Mouse (Mus musculus): ENCODE data around the gene Ckmt2. TPM values are rescaled to one million over a fixed set of nuclear protein-coding genes. Genes with fewer than 3 reads are reported as not detected.

The Ckmt2 gene
- polyA plus RNA-seq, 1 experiment from 2014 or later, result not detected

DNA sequence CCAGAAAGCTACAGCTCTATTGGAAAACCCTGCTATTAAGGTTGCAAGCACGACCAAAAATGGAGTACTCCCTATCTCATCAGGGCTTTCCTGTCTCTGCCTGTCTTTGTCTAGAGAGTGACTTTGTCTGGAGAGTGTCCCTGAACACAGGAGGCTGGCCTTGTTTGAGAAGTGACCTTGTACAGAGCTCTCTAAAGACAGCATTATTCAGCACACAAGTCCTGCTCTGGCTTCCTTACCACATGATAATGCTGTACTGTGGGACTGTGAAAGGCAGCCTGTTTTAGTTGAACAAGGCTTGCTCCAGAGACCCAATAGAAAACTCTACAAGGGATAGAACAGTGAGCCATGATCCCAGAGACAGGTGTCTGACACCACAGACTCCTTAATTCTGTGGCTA, 19.8 kb upstream of the Ckmt2 start:
- Histone ChIP-seq H3K27me3 (no peaks in the 10 kb centered on the region), H3K4me3 (replicated peaks) (no peak overlapping the region), H3K4me1 (replicated peaks) (no peaks in the 10 kb centered on the region), H3K36me3 (no peaks in the 10 kb centered on the region), H3K4me2 (no peak overlapping the region), H3K9ac (replicated peaks) (no peak overlapping the region), H3K9me3 (no peaks in the 10 kb centered on the region), H3K27ac (no peak overlapping the region)
- no peak for ATAC-seq (ENCODE audit: insufficient number of reproducible peaks, insufficient read depth, low FRiP score, low TSS enrichment, low read depth)
- 68% methylated on average over 1 of the region's 1 CpGs for WGBS

DNA sequence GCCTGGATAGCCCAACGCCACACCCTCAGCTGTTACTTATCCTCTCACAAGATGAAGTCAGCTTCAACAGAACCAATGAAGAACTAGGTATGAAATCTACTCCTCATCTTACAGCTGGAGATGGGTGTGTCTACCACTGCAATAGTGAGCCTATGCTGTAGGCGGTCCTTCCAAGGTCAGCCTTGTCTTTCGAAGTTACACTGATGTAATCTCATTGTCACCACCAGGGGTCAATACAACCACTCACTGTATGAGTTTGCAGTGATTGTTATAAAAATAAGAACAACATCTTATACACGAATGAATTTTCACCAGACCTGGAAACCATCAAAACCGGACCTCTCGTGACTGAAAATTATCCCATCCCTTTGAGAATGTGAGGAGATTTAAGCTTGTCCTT, 16.4 kb upstream of the Ckmt2 start:
- H3K36me3 ChIP-seq, result no peaks in the 10 kb centered on the region
- no peak overlapping the region for H3K9ac ChIP-seq (replicated peaks)
- H3K27me3 ChIP-seq, result no peaks in the 10 kb centered on the region
- no peak for ATAC-seq (ENCODE audit: insufficient number of reproducible peaks, insufficient read depth, low FRiP score, low TSS enrichment, low read depth)
- no peak overlapping the region for H3K4me2 ChIP-seq
- no peak overlapping the region for H3K4me3 ChIP-seq (replicated peaks)
- WGBS, result 80% methylated on average over 6 of the region's 6 CpGs
- no peak overlapping the region for H3K27ac ChIP-seq
- no peaks in the 10 kb centered on the region for H3K4me1 ChIP-seq (replicated peaks)
- no peaks in the 10 kb centered on the region for H3K9me3 ChIP-seq

DNA sequence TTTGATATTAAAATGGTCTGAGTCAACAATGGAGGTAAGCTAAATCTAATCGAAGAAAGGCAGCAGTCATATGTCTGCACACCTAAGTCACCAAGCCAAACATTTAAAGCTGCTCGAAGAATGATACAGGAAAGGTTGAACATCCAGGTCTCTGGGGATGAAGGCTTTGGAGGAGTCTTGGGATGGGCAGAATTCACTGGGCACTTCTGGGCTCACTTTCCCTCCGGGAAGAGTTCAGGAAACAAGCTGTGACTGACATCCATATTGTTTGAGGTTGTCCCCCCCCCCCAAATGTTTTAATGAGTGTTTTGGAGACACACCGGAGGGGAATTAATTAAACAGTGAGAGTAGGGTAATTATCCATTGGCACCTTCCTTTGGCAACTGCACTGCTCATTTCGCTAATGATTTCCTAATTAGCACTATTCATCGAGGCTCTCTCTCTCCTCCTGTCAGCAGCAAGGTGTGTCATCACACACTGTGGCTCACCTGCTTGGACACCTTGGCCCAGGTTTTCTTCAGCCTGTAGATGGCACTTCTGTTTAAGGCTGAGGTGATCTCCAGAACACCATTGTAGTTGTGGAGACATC, 13.4 kb upstream of the Ckmt2 start:
- WGBS, result 75% methylated on average over 6 of the region's 6 CpGs
- Histone ChIP-seq H3K9me3 (no peaks in the 10 kb centered on the region), H3K36me3 (no peaks in the 10 kb centered on the region), H3K27ac (no peak overlapping the region), H3K9ac (replicated peaks) (no peak overlapping the region), H3K27me3 (no peaks in the 10 kb centered on the region), H3K4me3 (replicated peaks) (no peak overlapping the region), H3K4me2 (no peak overlapping the region), H3K4me1 (replicated peaks) (no peaks in the 10 kb centered on the region)
- no peak for ATAC-seq (ENCODE audit: insufficient number of reproducible peaks, insufficient read depth, low FRiP score, low TSS enrichment, low read depth)

DNA sequence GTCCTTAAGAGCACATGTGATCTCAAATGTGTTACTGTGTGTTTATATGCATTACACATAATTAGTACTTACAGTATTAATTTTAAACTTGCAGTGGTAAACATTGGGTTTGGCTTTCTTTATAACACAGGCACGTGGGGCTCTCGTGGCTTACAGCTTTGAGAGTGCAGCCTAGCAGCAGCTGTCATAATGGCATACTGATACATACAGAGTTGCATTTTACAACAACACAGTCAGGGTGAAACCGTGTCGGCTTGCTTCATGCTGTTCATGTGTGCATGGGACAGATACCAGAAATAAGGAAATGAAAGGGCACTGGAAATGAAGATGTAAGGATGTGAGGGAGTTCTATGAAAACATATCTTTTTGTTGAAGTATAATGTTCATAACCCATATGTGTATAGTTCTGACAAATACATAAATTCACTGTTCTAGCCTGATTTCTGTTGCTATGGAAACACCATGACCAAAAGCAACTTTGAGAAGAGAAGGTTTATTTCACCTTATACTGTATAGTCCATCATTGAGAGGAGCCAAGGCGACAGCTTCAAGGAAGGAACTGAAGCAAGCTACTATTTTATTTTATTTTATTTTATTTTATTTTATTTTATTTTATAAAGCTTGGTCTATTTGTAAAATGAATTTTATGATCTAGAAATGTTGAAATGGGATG, 8.2 kb upstream of the Ckmt2 start:
- 89% methylated on average over 5 of the region's 5 CpGs for WGBS
- Histone ChIP-seq H3K27me3 (no peaks in the 10 kb centered on the region), H3K36me3 (no peaks in the 10 kb centered on the region), H3K9ac (replicated peaks) (no peak overlapping the region), H3K27ac (no peak overlapping the region), H3K4me2 (no peak overlapping the region), H3K4me3 (replicated peaks) (no peak overlapping the region), H3K4me1 (replicated peaks) (no peaks in the 10 kb centered on the region), H3K9me3 (no peaks in the 10 kb centered on the region)
- ATAC-seq (ENCODE audit: insufficient number of reproducible peaks, insufficient read depth, low FRiP score, low TSS enrichment, low read depth), result no peak

DNA sequence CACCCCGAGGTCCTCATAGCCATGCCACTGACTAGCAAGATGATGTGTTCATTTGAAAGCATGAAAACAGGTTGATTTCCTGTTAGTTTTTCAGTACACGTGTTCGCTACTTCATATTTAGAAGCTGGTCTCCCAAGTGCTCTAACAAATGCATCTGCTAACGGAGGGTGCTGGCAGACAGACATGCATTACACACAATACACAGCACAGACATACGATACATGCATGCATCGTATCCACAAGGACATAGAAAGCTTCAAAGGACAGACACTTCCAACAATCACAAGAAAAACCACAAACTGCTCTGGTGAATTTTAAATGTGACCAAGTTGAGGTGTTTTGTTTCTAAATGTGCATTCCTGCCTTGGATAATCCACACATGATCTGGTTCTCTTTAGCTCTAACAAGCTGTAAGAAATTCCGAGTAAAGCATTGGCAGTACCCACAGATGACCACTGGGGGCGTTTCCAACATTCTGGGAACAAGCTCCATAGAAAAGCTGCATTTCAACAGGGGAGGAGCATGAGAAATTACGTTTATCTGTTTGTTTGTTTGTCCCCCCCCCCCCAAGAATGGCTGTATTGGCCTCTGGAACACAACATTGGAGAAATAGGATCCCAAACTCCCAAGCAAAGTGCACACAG, 5.3 kb upstream of the Ckmt2 start:
- Histone ChIP-seq H3K9ac (replicated peaks) (no peak overlapping the region), H3K9me3 (no peaks in the 10 kb centered on the region), H3K4me2 (no peak overlapping the region), H3K36me3 (no peaks in the 10 kb centered on the region), H3K4me1 (replicated peaks) (no peaks in the 10 kb centered on the region), H3K4me3 (replicated peaks) (no peak overlapping the region), H3K27me3 (no peaks in the 10 kb centered on the region), H3K27ac (no peak overlapping the region)
- no peak for ATAC-seq (ENCODE audit: insufficient number of reproducible peaks, insufficient read depth, low FRiP score, low TSS enrichment, low read depth)
- WGBS, result 59% methylated on average over 9 of the region's 9 CpGs

DNA sequence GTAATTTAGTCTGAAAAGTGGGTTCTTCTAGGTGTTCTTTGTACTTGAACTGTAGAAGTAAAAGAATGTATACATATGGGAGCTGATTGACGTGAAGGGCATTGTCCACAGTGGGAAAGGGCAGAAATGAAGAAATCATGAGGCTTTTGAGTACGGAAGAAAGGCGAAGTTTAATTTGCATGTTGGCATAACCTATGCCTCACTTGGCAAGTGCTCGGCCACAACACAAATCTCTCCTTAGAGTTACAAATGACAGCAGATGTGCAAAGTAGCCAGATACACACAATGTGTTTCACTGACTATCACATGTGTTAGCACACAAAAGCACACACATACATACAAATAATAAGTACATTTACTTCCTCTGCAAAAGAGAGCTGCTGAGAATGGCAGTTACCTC, 3.6 kb upstream of the Ckmt2 start:
- Histone ChIP-seq H3K9me3 (no peaks in the 10 kb centered on the region), H3K9ac (replicated peaks) (no peak overlapping the region), H3K4me3 (replicated peaks) (no peak overlapping the region), H3K27ac (no peak overlapping the region), H3K36me3 (no peaks in the 10 kb centered on the region), H3K27me3 (no peaks in the 10 kb centered on the region), H3K4me2 (no peak overlapping the region), H3K4me1 (replicated peaks) (no peaks in the 10 kb centered on the region)
- ATAC-seq (ENCODE audit: insufficient number of reproducible peaks, insufficient read depth, low FRiP score, low TSS enrichment, low read depth), result no peak
- WGBS, result 92% methylated on average over 4 of the region's 4 CpGs

DNA sequence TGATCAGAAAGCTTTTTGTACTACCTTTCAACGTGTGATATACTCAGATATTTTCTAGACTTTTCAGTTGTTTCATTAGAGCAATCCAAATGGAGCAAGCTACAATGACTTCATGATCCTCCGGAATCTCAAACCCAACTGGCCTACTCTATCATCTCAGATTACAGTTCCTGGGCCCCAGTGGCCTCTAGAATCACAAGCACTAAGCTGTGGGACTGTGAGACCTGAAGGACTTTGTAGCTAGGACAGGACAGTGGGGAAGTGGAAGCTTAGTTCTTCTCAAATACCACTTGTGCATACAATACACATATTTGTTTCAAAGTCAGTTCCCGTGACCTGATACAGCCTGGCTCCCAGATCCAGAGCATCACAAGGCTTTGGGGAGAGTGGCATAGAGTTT, 1.3 kb upstream of the Ckmt2 start:
- H3K4me2 ChIP-seq, result no peak overlapping the region
- H3K27me3 ChIP-seq, result no peaks in the 10 kb centered on the region
- H3K9me3 ChIP-seq, result no peaks in the 10 kb centered on the region
- no peaks in the 10 kb centered on the region for H3K4me1 ChIP-seq (replicated peaks)
- WGBS, result 80% methylated on average over 3 of the region's 3 CpGs
- ATAC-seq (ENCODE audit: insufficient number of reproducible peaks, insufficient read depth, low FRiP score, low TSS enrichment, low read depth), result no peak
- H3K9ac ChIP-seq (replicated peaks), result no peak overlapping the region
- H3K27ac ChIP-seq, result no peak overlapping the region
- no peak overlapping the region for H3K4me3 ChIP-seq (replicated peaks)
- no peaks in the 10 kb centered on the region for H3K36me3 ChIP-seq

DNA sequence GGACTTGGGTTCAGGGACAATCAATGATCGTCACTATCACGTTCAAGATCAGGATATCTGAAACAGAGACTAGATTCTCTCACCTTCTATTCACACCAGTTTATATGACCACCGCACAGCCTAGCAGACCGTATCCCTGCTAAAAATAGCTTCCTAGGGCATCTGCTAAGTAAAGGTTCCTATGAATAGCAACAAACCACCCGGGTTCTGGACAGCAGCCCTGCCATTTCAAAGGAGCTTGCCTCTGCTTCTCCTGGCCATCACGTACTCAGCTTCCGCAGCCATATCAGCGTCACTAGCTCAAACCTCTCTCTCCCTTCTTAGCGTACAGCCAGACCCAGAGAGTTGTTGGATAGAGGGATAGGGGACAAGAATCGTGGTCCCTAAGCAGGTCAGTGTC, 665 bp upstream of the Ckmt2 start:
- Histone ChIP-seq H3K9me3 (no peaks in the 10 kb centered on the region), H3K27ac (no peak overlapping the region), H3K9ac (replicated peaks) (no peak overlapping the region), H3K4me1 (replicated peaks) (no peaks in the 10 kb centered on the region), H3K27me3 (no peaks in the 10 kb centered on the region), H3K4me3 (replicated peaks) (no peak overlapping the region), H3K4me2 (no peak overlapping the region), H3K36me3 (no peaks in the 10 kb centered on the region)
- no peak for ATAC-seq (ENCODE audit: insufficient number of reproducible peaks, insufficient read depth, low FRiP score, low TSS enrichment, low read depth)
- WGBS, result 85% methylated on average over 10 of the region's 10 CpGs

DNA sequence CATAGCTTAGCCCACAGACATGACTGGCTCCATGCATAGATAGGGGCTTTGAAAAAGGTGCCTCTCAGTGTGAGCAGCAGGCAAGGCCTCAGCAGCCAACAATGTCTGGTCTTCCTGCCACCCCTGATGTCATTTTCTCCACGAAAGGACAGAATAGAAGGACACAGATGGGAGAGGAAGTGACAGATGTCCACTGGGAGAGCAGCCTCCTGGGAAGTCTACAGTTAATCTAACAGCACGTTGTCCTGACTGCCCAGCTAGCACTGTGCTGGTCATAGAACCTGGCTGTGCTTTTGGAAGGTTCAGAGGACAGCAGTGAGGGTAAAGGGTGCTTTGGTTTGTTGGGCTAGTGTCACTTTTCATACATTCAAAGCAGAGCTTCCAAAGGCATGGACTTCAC, 1.1 kb downstream of the Ckmt2 start:
- Histone ChIP-seq H3K9me3 (no peaks in the 10 kb centered on the region), H3K4me2 (no peak overlapping the region), H3K27me3 (no peaks in the 10 kb centered on the region), H3K4me1 (replicated peaks) (no peaks in the 10 kb centered on the region), H3K36me3 (no peaks in the 10 kb centered on the region), H3K9ac (replicated peaks) (no peak overlapping the region), H3K27ac (no peak overlapping the region), H3K4me3 (replicated peaks) (no peak overlapping the region)
- ATAC-seq (ENCODE audit: insufficient number of reproducible peaks, insufficient read depth, low FRiP score, low TSS enrichment, low read depth), result no peak
- 55% methylated on average over 2 of the region's 2 CpGs for WGBS

DNA sequence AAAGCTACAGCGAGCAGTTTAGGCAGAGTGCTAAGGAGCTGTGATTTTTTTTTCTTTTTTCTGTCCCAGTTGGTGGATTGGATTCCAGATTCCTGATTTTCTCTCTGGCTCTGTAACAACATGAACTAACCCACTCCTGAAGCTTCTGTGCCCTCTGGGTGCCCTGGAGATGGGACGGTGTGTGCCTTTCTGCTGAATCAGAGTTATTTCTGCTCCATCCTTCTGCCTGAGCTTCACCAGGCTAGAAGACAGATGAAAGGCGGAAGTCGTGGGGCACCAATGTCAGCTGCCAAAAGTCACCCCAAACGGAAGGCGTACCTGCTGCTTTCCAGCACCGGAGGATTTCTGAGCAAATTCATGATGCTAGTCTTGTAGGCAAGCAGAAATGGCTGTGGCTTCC, 2.1 kb downstream of the Ckmt2 start:
- ATAC-seq (ENCODE audit: insufficient number of reproducible peaks, insufficient read depth, low FRiP score, low TSS enrichment, low read depth), result no peak

DNA sequence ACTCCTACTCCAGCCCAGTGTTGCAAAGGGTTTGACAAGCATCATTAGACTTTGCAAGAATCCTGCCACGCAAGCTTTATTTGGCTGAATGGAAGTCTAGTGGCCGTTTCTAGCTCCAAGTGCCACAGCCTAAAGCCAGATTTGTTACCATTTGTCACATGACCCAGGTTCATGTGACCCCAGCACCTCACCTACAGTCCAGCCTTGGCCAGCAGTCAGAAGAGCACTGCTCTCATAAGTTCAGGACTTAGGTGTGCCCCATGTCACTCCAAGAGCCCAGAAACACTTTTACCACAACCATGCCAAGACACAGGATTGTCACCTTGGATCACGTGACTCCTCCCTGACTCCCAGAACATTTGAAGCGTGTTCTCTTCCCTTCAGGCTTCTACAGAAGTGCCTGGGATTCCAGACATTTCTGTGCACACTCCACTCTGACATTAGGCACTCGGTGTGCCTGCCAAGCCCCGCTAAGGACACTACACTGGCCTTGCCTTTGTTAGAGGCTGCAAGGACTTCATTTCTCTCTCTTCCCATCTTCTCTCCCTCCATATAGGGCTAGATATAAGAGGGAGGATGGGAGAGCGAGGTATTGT, 2.9 kb downstream of the Ckmt2 start:
- 79% methylated on average over 7 of the region's 7 CpGs for WGBS
- Histone ChIP-seq H3K4me3 (replicated peaks) (no peak overlapping the region), H3K4me2 (no peak overlapping the region), H3K4me1 (replicated peaks) (no peaks in the 10 kb centered on the region), H3K36me3 (no peaks in the 10 kb centered on the region), H3K9me3 (no peaks in the 10 kb centered on the region), H3K27ac (peak overlapping the region; percentile 25; the same call in 1 of the 2 replicates), H3K27me3 (no peaks in the 10 kb centered on the region), H3K9ac (replicated peaks) (no peak overlapping the region)
- ATAC-seq (ENCODE audit: insufficient number of reproducible peaks, insufficient read depth, low FRiP score, low TSS enrichment, low read depth), result 0 out of 2 replicates have a peak, but pooled peaks have one; percentile 56

More for the DNA sequence above, 2.1 kb downstream of the Ckmt2 start:
- Histone ChIP-seq H3K27ac (peak overlapping the region; percentile 25; the same call in 1 of the 2 replicates), H3K36me3 (no peaks in the 10 kb centered on the region), H3K4me3 (replicated peaks) (no peak overlapping the region), H3K9ac (replicated peaks) (no peak overlapping the region), H3K4me2 (no peak overlapping the region), H3K9me3 (no peaks in the 10 kb centered on the region), H3K27me3 (no peaks in the 10 kb centered on the region), H3K4me1 (replicated peaks) (no peaks in the 10 kb centered on the region)
- WGBS, result 73% methylated on average over 7 of the region's 7 CpGs
